9 mouse cellular contexts compared by ENCODE assay signal in genomic region chr7:19239423-19239822, GRCm38 (mm10). TPM values are rescaled to one million over a fixed set of nuclear protein-coding genes. Genes with fewer than 3 reads are reported as not detected.
DNase-seq lines count a peak whose midpoint lies in the region; ATAC-seq and TF ChIP-seq lines count a peak whose summit lies in the region.
"Had no signal": no experiment of that assay in that cellular context is flagged by ENCODE, and none has a peak within 500 bp of the region (broad histone marks: within the 10 kb centered on the region; RNA-seq: fewer than 3 reads in every experiment).

No protein-coding gene starts in this region.

- no peak for TF ChIP-seq EP300 in liver, postnatal 0 days (IDR thresholded peaks at IDR 0.05; ENCODE audit: low read depth)

- H3K27me3 ChIP-seq in forebrain, embryonic 15.5 days, result no peaks in the 10 kb centered on the region
- no peaks in the 10 kb centered on the region for H3K27me3 ChIP-seq in liver, postnatal 0 days (ENCODE audit: insufficient read depth, low read length)

- intact Hi-C loops in heart, postnatal 25 days (cut with DNase I), result loop anchor here (1.0 to 2.0 kb wide), 2 partner anchors 42 to 103 kb away; no protein-coding TSS in a partner anchor

- in situ Hi-C loops in ES-E14 (cut with MboI; ENCODE audit: low sequenced_read_pairs in 2 of 2, unreplicated experiment in 2 of 2), result no loop called here

- peak; percentile 86 for DNase-seq in ES-E14 (ENCODE audit: low read depth, low spot score)
- peak; percentile 82 for DNase-seq in cerebellum, adult 11-12 months
- DNase-seq in heart, postnatal 25 days (ENCODE audit: low spot score), result peak; percentile 63
- peak; percentile 93 for DNase-seq in layer of hippocampus, adult 11-12 months (ENCODE audit: low spot score)
- peak; percentile 92 for DNase-seq in liver, postnatal 0 days
- DNase-seq in testis, postnatal 14 days (ENCODE audit: low spot score), result peak; percentile 67

- peaks cover 4 to 17% of the 10 kb centered on the region in 2 experiments; a peak in 3 of 4 replicates for H3K4me1 ChIP-seq in ES-E14 (ENCODE audit: control insufficient read depth in 2 of 2, insufficient read depth in 2 of 2, low read length in 2 of 2, poor library complexity in 1 of 2)
- H3K4me1 ChIP-seq in forebrain, embryonic 15.5 days, result peaks cover 15% of the 10 kb centered on the region
- peaks cover 14% of the 10 kb centered on the region for H3K4me1 ChIP-seq in liver, postnatal 0 days (ENCODE audit: insufficient read depth)

- no peaks in the 10 kb centered on the region for H3K36me3 ChIP-seq in ES-E14 (ENCODE audit: control insufficient read depth, insufficient read depth, low read length, poor library complexity, severe bottlenecking)
- no peaks in the 10 kb centered on the region for H3K36me3 ChIP-seq in forebrain, embryonic 15.5 days
- no peaks in the 10 kb centered on the region; the same call in 1 of the 2 replicates for H3K36me3 ChIP-seq in liver, postnatal 0 days (replicated peaks; ENCODE audit: insufficient read depth, low read length)

- no peak overlapping the region; the same call in 1 of the 2 replicates for H3K27ac ChIP-seq in ES-E14 (ENCODE audit: insufficient read depth, low read depth, low read length, poor library complexity, severe bottlenecking)
- H3K27ac ChIP-seq in forebrain, embryonic 15.5 days (replicated peaks), result no peak overlapping the region
- H3K27ac ChIP-seq in liver, postnatal 0 days (ENCODE audit: low read depth), result no peak overlapping the region

- no peak overlapping the region for H3K9ac ChIP-seq in ES-E14 (ENCODE audit: insufficient read depth, low read depth, low read length, poor library complexity, severe bottlenecking)
- no peak overlapping the region for H3K9ac ChIP-seq in forebrain, embryonic 15.5 days (replicated peaks)
- H3K9ac ChIP-seq in liver, postnatal 0 days (replicated peaks), result no peak overlapping the region

- 0% methylated on average over 1 of the region's 1 CpGs for WGBS in forebrain, embryonic 15.5 days
- WGBS in liver, postnatal 0 days (ENCODE audit: insufficient replicate concordance), result 0% methylated on average over 1 of the region's 1 CpGs

- H3K4me2 ChIP-seq in forebrain, embryonic 15.5 days (replicated peaks), result no peak overlapping the region
- H3K4me2 ChIP-seq in liver, postnatal 0 days (ENCODE audit: low read depth, low read length), result peak overlapping the region; percentile 40; the same call in 1 of the 2 replicates

- peak; percentile 92 for ATAC-seq in forebrain, embryonic 15.5 days (replicated peaks)
- peak; percentile 92 for ATAC-seq in liver, postnatal 0 days
- ATAC-seq in neutrophil, adult 5-6 weeks (ENCODE audit: extremely low read depth, insufficient number of reproducible peaks, low FRiP score, poor library complexity, severe bottlenecking), result peak; percentile 93

- peak; percentile 98 for TF ChIP-seq CTCF in liver, postnatal 0 days (IDR thresholded peaks at IDR 0.05; ENCODE audit: low read depth)

- no peaks in the 10 kb centered on the region for H3K9me3 ChIP-seq in ES-E14 (ENCODE audit: control insufficient read depth, insufficient read depth, low read depth, low read length)
- no peaks in the 10 kb centered on the region for H3K9me3 ChIP-seq in forebrain, embryonic 15.5 days
- H3K9me3 ChIP-seq in liver, postnatal 0 days (ENCODE audit: low read length), result no peaks in the 10 kb centered on the region

- no peak overlapping the region for H3K4me3 ChIP-seq in ES-E14 (ENCODE audit: insufficient read depth in 1 of 2, low read depth in 1 of 2, low read length in 2 of 2, poor library complexity in 1 of 2, severe bottlenecking in 1 of 2)
- no peak overlapping the region for H3K4me3 ChIP-seq in forebrain, embryonic 15.5 days
- no peak overlapping the region for H3K4me3 ChIP-seq in liver, postnatal 0 days (ENCODE audit: low read depth, low read length)
- H3K4me3 ChIP-seq: myocyte had no signal

TF ChIP-seq in ES-E14, 5 proteins besides CTCF, POLR2A, EP300 and RAD21:
- TF ChIP-seq ZC3H11A (IDR thresholded peaks at IDR 0.05; ENCODE audit: borderline replicate concordance, low read depth, low read length) (peak; percentile 43; the same call in 1 of the 2 replicates), HCFC1 (IDR thresholded peaks at IDR 0.05; ENCODE audit: borderline replicate concordance, insufficient read depth, low read length) (no peak)

RNA-seq across cellular contexts. Expression of gene Opa3, which starts 11.3 kb away (rescaled TPM):
- 12.6 and 15.8 TPM in 2 replicates for total RNA-seq in ES-E14 (2012; rRNA removed)
- 40.6 and 44.5 TPM in 2 replicates for polyA plus RNA-seq in forebrain, embryonic 15.5 days (2015; fragmentation: Nextera tagmentation; extraction: Ambion mirVana)
- total RNA-seq in heart, postnatal 25 days (2021), result 10 to 100 TPM; 57.6 to 59.3 TPM
- polyA plus RNA-seq in liver, postnatal 0 days (2015; fragmentation: Nextera tagmentation; extraction: Ambion mirVana), result 8.7 and 9.7 TPM in 2 replicates
- 12.5 and 15.3 TPM in 2 replicates for total RNA-seq in neutrophil, adult 5-6 weeks (2017)

RNA-seq across cellular contexts. Expression of gene Gpr4, which starts 27.1 kb away (rescaled TPM):
- total RNA-seq in ES-E14 (2012; rRNA removed), result 3.8 TPM in 2 replicates
- polyA plus RNA-seq in forebrain, embryonic 15.5 days (2015; fragmentation: Nextera tagmentation; extraction: Ambion mirVana), result 2.2 and 2.4 TPM in 2 replicates
- total RNA-seq in heart, postnatal 25 days (2021), result 1 to 10 TPM; 8.6 to 9.4 TPM
- 0.74 and 0.83 TPM in 2 replicates for polyA plus RNA-seq in liver, postnatal 0 days (2015; fragmentation: Nextera tagmentation; extraction: Ambion mirVana)
- 0.37 TPM in 1 of 2 replicates, not detected in the other for total RNA-seq in neutrophil, adult 5-6 weeks (2017)

RNA-seq across cellular contexts. Expression of gene Vasp, which starts 32.2 kb away (rescaled TPM):
- total RNA-seq in ES-E14 (2012; rRNA removed), result 92.5 and 108 TPM in 2 replicates
- 37.6 and 39.5 TPM in 2 replicates for polyA plus RNA-seq in forebrain, embryonic 15.5 days (2015; fragmentation: Nextera tagmentation; extraction: Ambion mirVana)
- total RNA-seq in heart, postnatal 25 days (2021), result 10 to 100 TPM; 35.7 to 39.4 TPM
- polyA plus RNA-seq in liver, postnatal 0 days (2015; fragmentation: Nextera tagmentation; extraction: Ambion mirVana), result 36.2 and 36.4 TPM in 2 replicates
- total RNA-seq in neutrophil, adult 5-6 weeks (2017), result 400 and 419 TPM in 2 replicates

RNA-seq across cellular contexts. Expression of gene Ppm1n, which starts 40.4 kb away (rescaled TPM):
- 2.9 and 9.7 TPM in 2 replicates for total RNA-seq in ES-E14 (2012; rRNA removed)
- 0.19 and 0.31 TPM in 2 replicates for polyA plus RNA-seq in forebrain, embryonic 15.5 days (2015; fragmentation: Nextera tagmentation; extraction: Ambion mirVana)
- total RNA-seq in heart, postnatal 25 days (2021), result not detected
- polyA plus RNA-seq in liver, postnatal 0 days (2015; fragmentation: Nextera tagmentation; extraction: Ambion mirVana), result 0.15 TPM in 1 of 2 replicates, not detected in the other
- total RNA-seq in neutrophil, adult 5-6 weeks (2017), result not detected in 2 replicates

RNA-seq across cellular contexts. Expression of gene Rtn2, which starts 43.0 kb away (rescaled TPM):
- total RNA-seq in ES-E14 (2012; rRNA removed), result 9.9 and 10.8 TPM in 2 replicates
- polyA plus RNA-seq in forebrain, embryonic 15.5 days (2015; fragmentation: Nextera tagmentation; extraction: Ambion mirVana), result 123 and 127 TPM in 2 replicates
- 100 to 1,000 TPM; 124 to 136 TPM for total RNA-seq in heart, postnatal 25 days (2021)
- polyA plus RNA-seq in liver, postnatal 0 days (2015; fragmentation: Nextera tagmentation; extraction: Ambion mirVana), result 1.5 and 4.6 TPM in 2 replicates
- total RNA-seq in neutrophil, adult 5-6 weeks (2017), result not detected in 2 replicates
